9 mouse cellular contexts compared by ENCODE assay signal in the genomic region with DNA sequence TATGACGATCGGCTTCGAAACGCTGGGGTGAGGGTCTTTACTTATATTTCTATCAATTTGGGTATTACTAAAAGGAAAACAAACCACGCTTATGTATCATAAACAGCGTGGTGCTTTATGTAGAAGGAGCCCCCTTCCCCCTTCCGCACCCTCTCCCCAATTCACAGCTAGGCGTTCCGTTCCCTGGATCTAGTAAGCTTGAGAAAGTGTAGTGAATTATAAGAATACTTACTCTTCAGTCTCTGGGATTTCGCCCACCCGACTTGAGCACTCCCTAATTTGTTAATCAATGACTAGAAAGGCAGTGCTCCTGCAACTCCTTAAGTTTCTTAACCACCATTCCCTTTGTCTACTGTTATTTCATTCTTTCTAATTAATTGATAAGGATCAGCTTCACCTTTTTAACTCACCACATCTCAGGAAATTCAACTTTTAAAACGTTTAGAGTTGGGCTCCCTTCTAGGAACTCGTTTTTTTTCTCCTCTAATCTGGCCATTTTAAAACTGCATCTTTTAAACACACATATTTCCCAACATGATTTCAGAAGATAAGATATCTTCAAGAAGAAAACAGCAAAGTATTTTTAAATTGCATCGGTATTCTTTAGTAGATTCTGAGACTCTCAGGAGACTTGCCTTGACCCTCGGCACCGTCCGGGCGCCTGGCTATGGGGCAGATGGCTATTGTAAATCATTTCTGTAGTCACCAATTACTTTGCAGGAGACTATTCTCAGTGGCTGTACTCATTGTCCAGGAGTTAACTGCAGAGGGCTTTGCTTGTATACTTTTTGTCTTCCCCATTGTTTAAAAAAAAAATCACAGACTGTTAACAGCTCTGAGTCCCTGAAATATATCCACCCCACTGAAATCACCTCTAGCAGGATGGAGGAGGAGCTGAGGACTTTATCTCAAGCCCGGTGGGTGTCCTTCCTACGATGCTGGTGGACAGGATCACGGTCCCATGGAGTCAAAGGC. TPM values are rescaled to one million over a fixed set of nuclear protein-coding genes. Genes with fewer than 3 reads are reported as not detected.
A peak's percentile ranks its signal among the peaks of the same experiment; 100 is the strongest.
DNase-seq lines count a peak whose midpoint lies in the region; ATAC-seq and TF ChIP-seq lines count a peak whose summit lies in the region.
"Had no signal": no experiment of that assay in that cellular context is flagged by ENCODE, and none has a peak within 500 bp of the region (broad histone marks: within the 10 kb centered on the region; RNA-seq: fewer than 3 reads in every experiment).

No protein-coding gene starts in this region.

- WGBS in heart, embryonic 11.5 days (ENCODE audit: insufficient replicate concordance) = 2% methylated on average over 21 of the region's 21 CpGs
- WGBS in embryonic facial prominence, embryonic 10.5 days = under 1% methylated on average over 21 of the region's 21 CpGs
- WGBS in intestine, embryonic 14.5 days = under 1% methylated on average over 21 of the region's 21 CpGs
- WGBS in midbrain, postnatal 0 days = under 1% methylated on average over 21 of the region's 21 CpGs

- ATAC-seq in heart, embryonic 11.5 days (replicated peaks; ENCODE audit: insufficient number of reproducible peaks, low FRiP score, low TSS enrichment) = no peak
- no peak for ATAC-seq in intestine, embryonic 14.5 days (replicated peaks; ENCODE audit: low FRiP score, low TSS enrichment, low read depth)
- no peak for ATAC-seq in midbrain, postnatal 0 days (ENCODE audit: low FRiP score)

- H3K4me1 ChIP-seq in heart, embryonic 11.5 days (ENCODE audit: control insufficient read depth, insufficient read depth, low read length) = no peaks in the 10 kb centered on the region
- H3K4me1 ChIP-seq in embryonic facial prominence, embryonic 10.5 days = peaks cover 28% of the 10 kb centered on the region
- peaks cover 7% of the 10 kb centered on the region; the same call in 1 of the 2 replicates for H3K4me1 ChIP-seq in intestine, embryonic 14.5 days (replicated peaks; ENCODE audit: control insufficient read depth, insufficient read depth, low read length)
- H3K4me1 ChIP-seq in midbrain, postnatal 0 days (ENCODE audit: insufficient read depth, low read length) = no peaks in the 10 kb centered on the region

- peak overlapping the region; percentile 82 for H3K27ac ChIP-seq in heart, embryonic 11.5 days (ENCODE audit: low read depth, low read length)
- peak overlapping the region; percentile 97 for H3K27ac ChIP-seq in embryonic facial prominence, embryonic 10.5 days (replicated peaks)
- peak overlapping the region; percentile 90 for H3K27ac ChIP-seq in intestine, embryonic 14.5 days (ENCODE audit: low read depth)
- peak overlapping the region; percentile 71 for H3K27ac ChIP-seq in midbrain, postnatal 0 days (ENCODE audit: low read depth, low read length)

- H3K9me3 ChIP-seq in heart, embryonic 11.5 days (replicated peaks; ENCODE audit: control insufficient read depth, low read length) = no peaks in the 10 kb centered on the region
- no peaks in the 10 kb centered on the region for H3K9me3 ChIP-seq in embryonic facial prominence, embryonic 10.5 days
- H3K9me3 ChIP-seq in intestine, embryonic 14.5 days (ENCODE audit: control insufficient read depth, low read length) = no peaks in the 10 kb centered on the region
- no peaks in the 10 kb centered on the region for H3K9me3 ChIP-seq in midbrain, postnatal 0 days (ENCODE audit: low read length)

- H3K9ac ChIP-seq in heart, embryonic 11.5 days (ENCODE audit: low read depth, low read length) = peak overlapping the region; percentile 77; the same call in 1 of the 2 replicates
- H3K9ac ChIP-seq in intestine, embryonic 14.5 days (ENCODE audit: low read length) = peak overlapping the region; percentile 78
- peak overlapping the region; percentile 57 for H3K9ac ChIP-seq in midbrain, postnatal 0 days (replicated peaks; ENCODE audit: low read length, poor library complexity, severe bottlenecking)

- no peak for DNase-seq in heart, postnatal 4 days
- DNase-seq in embryonic facial prominence, embryonic 10.5 days (ENCODE audit: low spot score) = peak; percentile 34
- DNase-seq in intestine, embryonic 14.5 days (ENCODE audit: low spot score) = no peak
- DNase-seq in midbrain, postnatal 0 days (ENCODE audit: low spot score) = peak; percentile 40
- no peak for DNase-seq in adrenal gland, postnatal 14 days
- no peak for DNase-seq in cerebellum, adult 8-10 months
- DNase-seq in spleen, adult 18-20 months = no peak

- H3K36me3 ChIP-seq in heart, embryonic 11.5 days (ENCODE audit: control insufficient read depth, insufficient read depth, low read length) = no peaks in the 10 kb centered on the region
- no peaks in the 10 kb centered on the region for H3K36me3 ChIP-seq in embryonic facial prominence, embryonic 10.5 days (replicated peaks)
- no peaks in the 10 kb centered on the region for H3K36me3 ChIP-seq in intestine, embryonic 14.5 days (ENCODE audit: control insufficient read depth, insufficient read depth, low read length)
- H3K36me3 ChIP-seq in midbrain, postnatal 0 days (ENCODE audit: insufficient read depth, low read length) = no peaks in the 10 kb centered on the region

- H3K27me3 ChIP-seq in heart, embryonic 11.5 days (ENCODE audit: control insufficient read depth, insufficient read depth, low read length) = no peaks in the 10 kb centered on the region
- H3K27me3 ChIP-seq in embryonic facial prominence, embryonic 10.5 days (replicated peaks; ENCODE audit: low read depth, poor library complexity, severe bottlenecking) = no peaks in the 10 kb centered on the region
- no peaks in the 10 kb centered on the region for H3K27me3 ChIP-seq in intestine, embryonic 14.5 days (replicated peaks; ENCODE audit: control insufficient read depth, insufficient read depth, low read length)
- H3K27me3 ChIP-seq in midbrain, postnatal 0 days (ENCODE audit: insufficient read depth, low read length) = no peaks in the 10 kb centered on the region
- H3K27me3 ChIP-seq: CH12.LX had no signal

- TF ChIP-seq CTCF in midbrain, postnatal 0 days (IDR thresholded peaks at IDR 0.05) = no peak

- H3K4me3 ChIP-seq in heart, embryonic 11.5 days (ENCODE audit: low read depth, low read length) = peak overlapping the region; percentile 78
- H3K4me3 ChIP-seq in embryonic facial prominence, embryonic 10.5 days = peak overlapping the region; percentile 90
- H3K4me3 ChIP-seq in intestine, embryonic 14.5 days (ENCODE audit: low read depth, low read length) = peak overlapping the region; percentile 75
- peak overlapping the region; percentile 62 for H3K4me3 ChIP-seq in midbrain, postnatal 0 days (ENCODE audit: low read depth, low read length)

- peak overlapping the region; percentile 99 for H3K4me2 ChIP-seq in heart, embryonic 11.5 days
- H3K4me2 ChIP-seq in intestine, embryonic 14.5 days (ENCODE audit: low read length) = peak overlapping the region; percentile 77
- H3K4me2 ChIP-seq in midbrain, postnatal 0 days (ENCODE audit: low read depth, low read length, poor library complexity, severe bottlenecking) = peak overlapping the region; percentile 75

RNA-seq across cellular contexts. Expression of a gene that starts 2.5 kb away (rescaled TPM):
- polyA plus RNA-seq in heart, embryonic 11.5 days (2014; fragmentation: Nextera tagmentation; extraction: Ambion mirVana) = 12.7 and 14.3 TPM in 2 replicates
- total RNA-seq in heart, postnatal 4 days (2021) = 10 to 100 TPM; 35.6 to 41.2 TPM
- polyA plus RNA-seq in embryonic facial prominence, embryonic 10.5 days (2016; fragmentation: Nextera tagmentation; extraction: Ambion mirVana) = 41.4 and 42.9 TPM in 2 replicates
- polyA plus RNA-seq in intestine, embryonic 14.5 days (2014; fragmentation: Nextera tagmentation; extraction: Ambion mirVana) = 57.9 and 66.1 TPM in 2 replicates
- total RNA-seq in midbrain, postnatal 0 days (2014; rRNA removed) = 20.3 and 29.1 TPM in 2 replicates
- polyA plus RNA-seq in midbrain, postnatal 0 days (2015; fragmentation: Nextera tagmentation; extraction: Ambion mirVana) = 15.6 and 19.3 TPM in 2 replicates
- 14.4 and 15.7 TPM in 2 replicates for total RNA-seq in adrenal gland, postnatal 14 days (2021)
- total RNA-seq: CH12.LX had no signal

Comparison
In these comparisons a context has a peak if more than half of its experiments do, and no peak if none do; other contexts are left out.
1. DNase-seq: peak in embryonic facial prominence, embryonic 10.5 days (single experiment) and midbrain, postnatal 0 days (single experiment); none in heart, postnatal 4 days (single experiment), intestine, embryonic 14.5 days (single experiment), adrenal gland, postnatal 14 days (single experiment), cerebellum, adult 8-10 months (single experiment) and spleen, adult 18-20 months (0 of 2).
2. Peak in every context shown above with its lines, with median percentiles within 50 percentile points of each other: H3K27ac ChIP-seq, H3K4me2 ChIP-seq, H3K4me3 ChIP-seq and H3K9ac ChIP-seq.